Mouse (Mus musculus) ES-E14 (cell line): ENCODE data around the gene Samd4.

Source experiments
- CHD2 ChIP-seq: IDR thresholded peaks from 2 replicates; pipeline ENCODE4 v1.6.1; 2014; ENCODE audit warnings: mild to moderate bottlenecking, low read depth, low read length, inconsistent platforms
- HCFC1 ChIP-seq: IDR thresholded peaks from 2 replicates; pipeline ENCODE4 v1.6.1; 2012; ENCODE audit warnings: low read length, inconsistent platforms, borderline replicate concordance; ENCODE audit not compliant: insufficient read depth
- MAFK ChIP-seq: IDR thresholded peaks from 2 replicates; pipeline ENCODE4 v1.6.1; 2014; ENCODE audit warnings: mild to moderate bottlenecking, low read depth, low read length, inconsistent platforms; ENCODE audit not compliant: insufficient read depth
- ZC3H11A ChIP-seq: IDR thresholded peaks from 2 replicates; pipeline ENCODE4 v1.6.1; 2012; ENCODE audit warnings: low read depth, mild to moderate bottlenecking, inconsistent platforms, low read length, borderline replicate concordance
- ZNF384 ChIP-seq: IDR thresholded peaks from 2 replicates; pipeline ENCODE4 v1.6.1; 2012; ENCODE audit warnings: low read depth, low read length, inconsistent platforms

GRCm38 (mm10) chr14:46932708-46933107 lies 50.1 kb downstream of the Samd4 start:
- TF ChIP-seq MAFK (no peak), ZNF384 (no peak), HCFC1 (no peak), CHD2 (no peak), ZC3H11A (no peak)
